Mouse (Mus musculus) heart, embryonic 15.5 days (tissue): ENCODE results near the gene Rapgef2. TPM values are rescaled to one million over a fixed set of nuclear protein-coding genes. Genes with fewer than 3 reads are reported as not detected.

ENCODE experiments used
- ATAC-seq: fragments of 200-750 bp; cut with Nextera tagmentation; replicated peaks from 2 replicates; pipeline ENCODE4 v1.8.0; 2017; ENCODE audit warnings: low read depth, moderate TSS enrichment; ENCODE audit not compliant: insufficient number of reproducible peaks, insufficient read depth, low FRiP score
- H3K27ac ChIP-seq: fragments of 300-500 bp; sonication (generic); 2 replicates; pipeline ENCODE4 v1.5.1; 2015; ENCODE audit warnings: mild to moderate bottlenecking, inconsistent platforms
- H3K27me3 ChIP-seq: fragments of 300-500 bp; sonication (generic); 2 replicates; pipeline ENCODE4 v1.6.1; 2015; ENCODE audit warnings: inconsistent platforms
- H3K36me3 ChIP-seq: fragments of 300-500 bp; sonication (generic); 2 replicates; pipeline ENCODE4 v1.6.1; 2015; ENCODE audit warnings: mild to moderate bottlenecking, inconsistent platforms
- H3K4me1 ChIP-seq: fragments of 300-500 bp; sonication (generic); replicated peaks from 2 replicates; pipeline ENCODE4 v1.6.1; 2015; ENCODE audit warnings: inconsistent platforms
- H3K4me2 ChIP-seq: fragments of 300-500 bp; sonication (generic); 2 replicates; pipeline ENCODE4 v1.6.1; 2015; ENCODE audit warnings: inconsistent platforms, mild to moderate bottlenecking, moderate library complexity
- H3K4me3 ChIP-seq: fragments of 300-500 bp; sonication (generic); 2 replicates; pipeline ENCODE4 v1.5.1; 2015; ENCODE audit warnings: mild to moderate bottlenecking, inconsistent platforms
- H3K9ac ChIP-seq: fragments of 300-500 bp; sonication (generic); 2 replicates; pipeline ENCODE4 v1.6.1; 2015; ENCODE audit warnings: mild to moderate bottlenecking, inconsistent platforms
- H3K9me3 ChIP-seq: fragments of 300-500 bp; sonication (generic); replicated peaks from 2 replicates; pipeline ENCODE4 v1.6.1; 2016; ENCODE audit warnings: inconsistent platforms
- WGBS: fragments of 180-500 bp; shearing (Covaris S2); methylation state at CpG from one replicate; pipeline ENCODE4 v1.1.7; 2015; ENCODE audit warnings: mixed read lengths; 5-methylcytosine and 5-hydroxymethylcytosine counted together
- polyA plus RNA-seq: library from polyadenylated mRNA; unstranded; fragments of >200 nt; fragmentation: Nextera tagmentation; extraction: Ambion mirVana; gene quantifications from 2 replicates; pipeline ENCODE4 v1.2.1, GENCODE M21; 2015

Gene Rapgef2
- polyA plus RNA-seq, result 5.7 TPM in 2 replicates

GRCm38 (mm10) chr3:79286376-79287107 lies at the start of gene Rapgef2:
TSS of gene Rapgef2 (minus strand) at chr3:79286517.
- Histone ChIP-seq H3K27ac (peak within 1 kb of the TSS; percentile 99), H3K4me1 (peaks cover 36% of the 10 kb centered on the region), H3K9me3 (no peaks in the 10 kb centered on the region), H3K4me3 (peak within 1 kb of the TSS; percentile 80), H3K36me3 (no peaks in the 10 kb centered on the region), H3K27me3 (no peaks in the 10 kb centered on the region), H3K4me2 (peak within 1 kb of the TSS; percentile 84), H3K9ac (peak within 1 kb of the TSS; percentile 93)
- ATAC-seq, result peak; percentile 81
- WGBS, result under 1% methylated on average over 67 of the region's 97 CpGs

- no peaks in the 10 kb centered on the region for H3K27me3 ChIP-seq
- no peaks in the 10 kb centered on the region for H3K36me3 ChIP-seq
- no peak overlapping the region for H3K4me2 ChIP-seq
- 47% methylated on average over 8 of the region's 8 CpGs for WGBS
- H3K9ac ChIP-seq, result no peak overlapping the region
- no peak overlapping the region for H3K4me3 ChIP-seq
- H3K27ac ChIP-seq, result no peak overlapping the region
- ATAC-seq, result no peak
- H3K9me3 ChIP-seq, result no peaks in the 10 kb centered on the region
- H3K4me1 ChIP-seq, result no peaks in the 10 kb centered on the region
These were observed 47.4 kb upstream of the Rapgef2 start for GRCm38 (mm10) chr3:79333643-79334200.

- Histone ChIP-seq H3K27ac (no peak overlapping the region), H3K4me1 (no peaks in the 10 kb centered on the region), H3K27me3 (no peaks in the 10 kb centered on the region), H3K4me3 (no peak overlapping the region), H3K9me3 (no peaks in the 10 kb centered on the region), H3K9ac (no peak overlapping the region), H3K4me2 (no peak overlapping the region), H3K36me3 (no peaks in the 10 kb centered on the region)
- ATAC-seq, result no peak
- 69% methylated on average over 7 of the region's 7 CpGs for WGBS
These were observed 46.7 kb upstream of the Rapgef2 start for GRCm38 (mm10) chr3:79333051-79333450.

- no peaks in the 10 kb centered on the region for H3K36me3 ChIP-seq
- no peaks in the 10 kb centered on the region for H3K9me3 ChIP-seq
- H3K4me2 ChIP-seq, result no peak overlapping the region
- no peaks in the 10 kb centered on the region for H3K27me3 ChIP-seq
- no peak overlapping the region for H3K9ac ChIP-seq
- H3K4me1 ChIP-seq, result peaks cover 2% of the 10 kb centered on the region
- H3K4me3 ChIP-seq, result no peak overlapping the region
- WGBS, result 46% methylated on average over 8 of the region's 8 CpGs
- H3K27ac ChIP-seq, result no peak overlapping the region
- ATAC-seq, result no peak
These were observed 43.5 kb upstream of the Rapgef2 start for GRCm38 (mm10) chr3:79329691-79330315.

- no peak overlapping the region for H3K9ac ChIP-seq
- peak overlapping the region; percentile 32; the same call in 1 of the 2 replicates for H3K4me2 ChIP-seq
- no peak for ATAC-seq
- 40% methylated on average over 10 of the region's 10 CpGs for WGBS
- H3K4me1 ChIP-seq, result peaks cover 4% of the 10 kb centered on the region
- no peaks in the 10 kb centered on the region for H3K9me3 ChIP-seq
- no peaks in the 10 kb centered on the region for H3K36me3 ChIP-seq
- no peaks in the 10 kb centered on the region for H3K27me3 ChIP-seq
- H3K27ac ChIP-seq, result peak overlapping the region; percentile 31; the same call in 1 of the 2 replicates
- H3K4me3 ChIP-seq, result no peak overlapping the region
These were observed 38.6 kb upstream of the Rapgef2 start for GRCm38 (mm10) chr3:79324697-79325526.

GRCm38 (mm10) chr3:79314006-79314698 lies 27.8 kb upstream of the Rapgef2 start:
- ATAC-seq, result no peak
- H3K27ac ChIP-seq, result no peak overlapping the region
- no peak overlapping the region for H3K4me2 ChIP-seq
- H3K9ac ChIP-seq, result no peak overlapping the region
- H3K9me3 ChIP-seq, result no peaks in the 10 kb centered on the region
- no peaks in the 10 kb centered on the region for H3K27me3 ChIP-seq
- no peak overlapping the region for H3K4me3 ChIP-seq
- no peaks in the 10 kb centered on the region for H3K36me3 ChIP-seq
- 68% methylated on average over 10 of the region's 10 CpGs for WGBS
- no peaks in the 10 kb centered on the region for H3K4me1 ChIP-seq

GRCm38 (mm10) chr3:79311895-79312294 lies 25.6 kb upstream of the Rapgef2 start:
- no peaks in the 10 kb centered on the region for H3K36me3 ChIP-seq
- H3K4me3 ChIP-seq, result no peak overlapping the region
- ATAC-seq, result no peak

GRCm38 (mm10) chr3:79310184-79310583 lies 23.9 kb upstream of the Rapgef2 start:
- no peaks in the 10 kb centered on the region for H3K27me3 ChIP-seq
- H3K4me3 ChIP-seq, result no peak overlapping the region
- H3K9me3 ChIP-seq, result no peaks in the 10 kb centered on the region; the same call in 1 of the 2 replicates
- no peaks in the 10 kb centered on the region for H3K4me1 ChIP-seq
- H3K36me3 ChIP-seq, result no peaks in the 10 kb centered on the region
- ATAC-seq, result no peak
- no peak overlapping the region for H3K4me2 ChIP-seq
- WGBS, result 70% methylated on average over 7 of the region's 7 CpGs
- no peak overlapping the region for H3K27ac ChIP-seq
- no peak overlapping the region for H3K9ac ChIP-seq

More at GRCm38 (mm10) chr3:79311895-79312294, 25.6 kb upstream of the Rapgef2 start:
- H3K27ac ChIP-seq, result no peak overlapping the region
- no peak overlapping the region for H3K4me2 ChIP-seq
- no peaks in the 10 kb centered on the region for H3K4me1 ChIP-seq
- H3K9ac ChIP-seq, result no peak overlapping the region
- H3K9me3 ChIP-seq, result no peaks in the 10 kb centered on the region; the same call in 1 of the 2 replicates
- no peaks in the 10 kb centered on the region for H3K27me3 ChIP-seq

GRCm38 (mm10) chr3:79308605-79309004 lies 22.3 kb upstream of the Rapgef2 start:
- ATAC-seq, result no peak
- H3K27ac ChIP-seq, result no peak overlapping the region
- no peaks in the 10 kb centered on the region for H3K4me1 ChIP-seq
- no peak overlapping the region for H3K4me2 ChIP-seq
- 89% methylated on average over 4 of the region's 4 CpGs for WGBS
- H3K9ac ChIP-seq, result no peak overlapping the region
- H3K36me3 ChIP-seq, result no peaks in the 10 kb centered on the region
- no peaks in the 10 kb centered on the region; the same call in 1 of the 2 replicates for H3K9me3 ChIP-seq
- no peak overlapping the region for H3K4me3 ChIP-seq
- no peaks in the 10 kb centered on the region for H3K27me3 ChIP-seq

- 78% methylated on average over 15 of the region's 15 CpGs for WGBS
- Histone ChIP-seq H3K9ac (no peak overlapping the region), H3K4me1 (no peaks in the 10 kb centered on the region), H3K4me3 (no peak overlapping the region), H3K36me3 (no peaks in the 10 kb centered on the region), H3K9me3 (no peaks in the 10 kb centered on the region), H3K4me2 (no peak overlapping the region), H3K27me3 (no peaks in the 10 kb centered on the region), H3K27ac (no peak overlapping the region)
- ATAC-seq, result no peak
These were observed 13.1 kb upstream of the Rapgef2 start for GRCm38 (mm10) chr3:79299401-79299800.
